Mouse (Mus musculus): ENCODE measurements around the gene Chpt1. TPM values are rescaled to one million over a fixed set of nuclear protein-coding genes. Genes with fewer than 3 reads are reported as not detected.
"Not testable (repeated sequence)": the region's sequence is repeated elsewhere in the genome, so short reads cannot be mapped to it uniquely, and the experiment has no call there.

The Chpt1 gene
- polyA plus RNA-seq (2016; fragmentation: Nextera tagmentation; extraction: Ambion mirVana), result 19.5 and 21.2 TPM in 2 replicates

- Histone ChIP-seq H3K4me1 (peaks cover 4% of the 10 kb centered on the region; the same call in 1 of the 2 replicates), H3K27me3 (replicated peaks) (no peaks in the 10 kb centered on the region), H3K27ac (peak within 1 kb of the TSS; percentile 6; the same call in 1 of the 2 replicates), H3K9me3 (no peaks in the 10 kb centered on the region), H3K36me3 (no peaks in the 10 kb centered on the region), H3K9ac (peak within 1 kb of the TSS; percentile 74), H3K4me2 (replicated peaks) (peak within 1 kb of the TSS; percentile 81), H3K4me3 (peak within 1 kb of the TSS; percentile 67)
- peak; percentile 96 for ATAC-seq (ENCODE audit: low FRiP score, low read depth)
- under 1% methylated on average over 60 of the region's 80 CpGs for WGBS
Measured at GRCm38 (mm10) chr10:88503421-88504314, at the start of gene Chpt1. Gene Chpt1 (minus strand): TSS chr10:88504073.

- Histone ChIP-seq H3K36me3 (no peaks in the 10 kb centered on the region), H3K27ac (no peak overlapping the region), H3K4me2 (replicated peaks) (no peak overlapping the region), H3K9me3 (no peaks in the 10 kb centered on the region), H3K4me3 (no peak overlapping the region), H3K27me3 (replicated peaks) (no peaks in the 10 kb centered on the region), H3K4me1 (no peaks in the 10 kb centered on the region), H3K9ac (no peak overlapping the region)
- ATAC-seq (ENCODE audit: low FRiP score, low read depth), result no peak
- WGBS, result 93% methylated on average over 2 of the region's 2 CpGs
Measured at GRCm38 (mm10) chr10:88552738-88553137, 48.9 kb upstream of the Chpt1 start.

GRCm38 (mm10) chr10:88550225-88550624, 46.4 kb upstream of the Chpt1 start:
- 81% methylated on average over 3 of the region's 3 CpGs for WGBS
- no peak overlapping the region for H3K4me2 ChIP-seq (replicated peaks)
- H3K36me3 ChIP-seq, result no peaks in the 10 kb centered on the region
- no peaks in the 10 kb centered on the region for H3K4me1 ChIP-seq
- H3K27ac ChIP-seq, result no peak overlapping the region
- ATAC-seq (ENCODE audit: low FRiP score, low read depth), result no peak
- no peaks in the 10 kb centered on the region for H3K27me3 ChIP-seq (replicated peaks)
- no peak overlapping the region for H3K4me3 ChIP-seq
- H3K9me3 ChIP-seq, result no peaks in the 10 kb centered on the region
- no peak overlapping the region for H3K9ac ChIP-seq

- no peaks in the 10 kb centered on the region for H3K4me1 ChIP-seq
- ATAC-seq (ENCODE audit: low FRiP score, low read depth), result no peak
- no peak overlapping the region for H3K4me2 ChIP-seq (replicated peaks)
- no peak overlapping the region for H3K27ac ChIP-seq
- no peaks in the 10 kb centered on the region for H3K27me3 ChIP-seq (replicated peaks)
- no peaks in the 10 kb centered on the region for H3K36me3 ChIP-seq
- H3K4me3 ChIP-seq, result no peak overlapping the region
- H3K9ac ChIP-seq, result no peak overlapping the region
- 59% methylated on average over 2 of the region's 2 CpGs for WGBS
- peaks cover 4% of the 10 kb centered on the region; the same call in 1 of the 2 replicates for H3K9me3 ChIP-seq
Measured at GRCm38 (mm10) chr10:88547635-88548034, 43.8 kb upstream of the Chpt1 start.

GRCm38 (mm10) chr10:88530631-88531030, 26.8 kb upstream of the Chpt1 start:
- Histone ChIP-seq H3K4me2 (replicated peaks) (no peak overlapping the region), H3K9me3 (no peaks in the 10 kb centered on the region), H3K9ac (no peak overlapping the region), H3K4me1 (no peaks in the 10 kb centered on the region), H3K4me3 (no peak overlapping the region), H3K27ac (no peak overlapping the region), H3K27me3 (replicated peaks) (no peaks in the 10 kb centered on the region), H3K36me3 (no peaks in the 10 kb centered on the region)
- 76% methylated on average over 5 of the region's 5 CpGs for WGBS
- no peak for ATAC-seq (ENCODE audit: low FRiP score, low read depth)

- H3K4me2 ChIP-seq (replicated peaks), result no peak overlapping the region
- no peaks in the 10 kb centered on the region for H3K27me3 ChIP-seq (replicated peaks)
- no peaks in the 10 kb centered on the region for H3K4me1 ChIP-seq
- H3K36me3 ChIP-seq, result no peaks in the 10 kb centered on the region
- ATAC-seq (ENCODE audit: low FRiP score, low read depth), result no peak
- H3K9me3 ChIP-seq, result no peaks in the 10 kb centered on the region
- H3K9ac ChIP-seq, result no peak overlapping the region
- H3K27ac ChIP-seq, result no peak overlapping the region
- no peak overlapping the region for H3K4me3 ChIP-seq
- WGBS, result 81% methylated on average over 2 of the region's 2 CpGs
Measured at GRCm38 (mm10) chr10:88524016-88524415, 20.1 kb upstream of the Chpt1 start.

GRCm38 (mm10) chr10:88523212-88523611, 19.3 kb upstream of the Chpt1 start:
- Histone ChIP-seq H3K27ac (no peak overlapping the region), H3K4me2 (replicated peaks) (no peak overlapping the region), H3K4me3 (no peak overlapping the region), H3K36me3 (no peaks in the 10 kb centered on the region), H3K27me3 (replicated peaks) (no peaks in the 10 kb centered on the region), H3K9me3 (no peaks in the 10 kb centered on the region), H3K9ac (no peak overlapping the region), H3K4me1 (no peaks in the 10 kb centered on the region)
- 88% methylated on average over 1 of the region's 1 CpGs for WGBS
- ATAC-seq (ENCODE audit: low FRiP score, low read depth), result no peak

GRCm38 (mm10) chr10:88522795-88523194, 18.9 kb upstream of the Chpt1 start:
- H3K36me3 ChIP-seq, result no peaks in the 10 kb centered on the region
- H3K27ac ChIP-seq, result no peak overlapping the region
- no peak overlapping the region for H3K4me3 ChIP-seq
- no peaks in the 10 kb centered on the region for H3K9me3 ChIP-seq
- H3K4me1 ChIP-seq, result no peaks in the 10 kb centered on the region
- 88% methylated on average over 8 of the region's 8 CpGs for WGBS
- no peak overlapping the region for H3K4me2 ChIP-seq (replicated peaks)
- no peak for ATAC-seq (ENCODE audit: low FRiP score, low read depth)
- H3K9ac ChIP-seq, result no peak overlapping the region
- no peaks in the 10 kb centered on the region for H3K27me3 ChIP-seq (replicated peaks)

GRCm38 (mm10) chr10:88515049-88515448, 11.2 kb upstream of the Chpt1 start:
- H3K27ac ChIP-seq; H3K4me2 ChIP-seq (replicated peaks); H3K27me3 ChIP-seq (replicated peaks); H3K9ac ChIP-seq; H3K4me3 ChIP-seq; H3K36me3 ChIP-seq; H3K9me3 ChIP-seq; ATAC-seq (ENCODE audit: low FRiP score, low read depth); H3K4me1 ChIP-seq: not testable (repeated sequence)
- 82% methylated on average over 7 of the region's 7 CpGs for WGBS

GRCm38 (mm10) chr10:88514495-88514894, 10.6 kb upstream of the Chpt1 start:
- WGBS, result 54% methylated on average over 2 of the region's 2 CpGs
- Histone ChIP-seq H3K27ac (no peak overlapping the region), H3K4me3 (no peak overlapping the region), H3K4me2 (replicated peaks) (no peak overlapping the region), H3K36me3 (no peaks in the 10 kb centered on the region), H3K9ac (no peak overlapping the region), H3K27me3 (replicated peaks) (no peaks in the 10 kb centered on the region), H3K4me1 (no peaks in the 10 kb centered on the region), H3K9me3 (no peaks in the 10 kb centered on the region)
- no peak for ATAC-seq (ENCODE audit: low FRiP score, low read depth)

GRCm38 (mm10) chr10:88513574-88514135, 9.8 kb upstream of the Chpt1 start:
- Histone ChIP-seq H3K4me1 (no peaks in the 10 kb centered on the region), H3K27ac (no peak overlapping the region), H3K36me3 (no peaks in the 10 kb centered on the region), H3K9me3 (no peaks in the 10 kb centered on the region), H3K27me3 (replicated peaks) (no peaks in the 10 kb centered on the region), H3K9ac (no peak overlapping the region), H3K4me3 (no peak overlapping the region), H3K4me2 (replicated peaks) (no peak overlapping the region)
- WGBS, result 73% methylated on average over 8 of the region's 8 CpGs
- no peak for ATAC-seq (ENCODE audit: low FRiP score, low read depth)

GRCm38 (mm10) chr10:88511355-88511754, 7.5 kb upstream of the Chpt1 start:
- no peaks in the 10 kb centered on the region for H3K36me3 ChIP-seq
- H3K9me3 ChIP-seq, result no peaks in the 10 kb centered on the region
- no peak overlapping the region for H3K9ac ChIP-seq
- WGBS, result 93% methylated on average over 9 of the region's 9 CpGs
- no peaks in the 10 kb centered on the region for H3K27me3 ChIP-seq (replicated peaks)
- ATAC-seq (ENCODE audit: low FRiP score, low read depth), result no peak
- H3K27ac ChIP-seq, result no peak overlapping the region
- H3K4me2 ChIP-seq (replicated peaks), result no peak overlapping the region
- H3K4me3 ChIP-seq, result no peak overlapping the region
- no peaks in the 10 kb centered on the region for H3K4me1 ChIP-seq

Measured in neural tube, embryonic 12.5 days (tissue).